Mouse (Mus musculus) cerebellum, adult 2 months (tissue): ENCODE results near the gene Baz1a.

Experiments
- CTCF ChIP-seq: fragments of 200-500 bp; IDR thresholded peaks from 2 replicates; pipeline ENCODE4 v1.5.1; 2011; ENCODE audit warnings: low read depth, mild to moderate bottlenecking, control low read depth, low read length, moderate library complexity, borderline replicate concordance; ENCODE audit not compliant: insufficient read depth
- POLR2A ChIP-seq: fragments of 200-500 bp; IDR thresholded peaks from 2 replicates; pipeline ENCODE4 v1.6.1; 2011; ENCODE audit warnings: low read length, control low read depth, borderline replicate concordance; ENCODE audit not compliant: insufficient read depth

- TF ChIP-seq POLR2A = no peak
- TF ChIP-seq CTCF = no peak
These were observed 28.7 kb downstream of the Baz1a start for GRCm38 (mm10) chr12:54985257-54986051.
